Mouse (Mus musculus) testis, adult 2 months (tissue): ENCODE data around the gene Strn4.

Experiments
- CTCF ChIP-seq: fragments of 200-500 bp; IDR thresholded peaks from 2 replicates; pipeline ENCODE4 v1.5.1; 2012; ENCODE audit warnings: low read depth, mild to moderate bottlenecking, inconsistent platforms, low read length, moderate library complexity; ENCODE audit not compliant: control insufficient read depth, insufficient read depth, insufficient replicate concordance
- POLR2A ChIP-seq: fragments of 200-500 bp; IDR thresholded peaks from 2 replicates; pipeline ENCODE4 v1.6.1; 2012; ENCODE audit warnings: low read depth, mild to moderate bottlenecking, inconsistent platforms, low read length, moderate library complexity; ENCODE audit not compliant: control insufficient read depth

DNA sequence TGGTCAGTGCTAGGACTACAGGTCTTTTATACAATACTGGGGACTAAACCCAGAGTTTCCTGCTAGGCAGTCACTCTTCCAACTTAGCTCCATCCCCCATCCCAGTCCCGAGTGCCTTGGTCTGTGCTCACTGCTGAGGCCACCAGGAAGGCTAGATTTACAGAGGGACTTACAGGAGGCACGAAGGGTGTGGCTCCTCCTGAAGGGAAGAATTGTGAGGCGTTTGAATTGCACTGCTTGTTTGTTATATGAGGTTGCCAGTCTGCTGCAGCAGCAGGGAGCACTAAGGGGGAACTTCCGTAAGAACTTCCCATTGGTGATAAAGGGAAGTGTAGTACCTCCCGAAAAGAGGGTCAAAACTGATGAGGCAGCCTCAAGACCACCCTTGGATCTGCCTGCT is 64.9 kb downstream of the Strn4 start:
- TF ChIP-seq CTCF (no peak), POLR2A (no peak)
